Mouse (Mus musculus): ENCODE results near the gene Mesd. TPM values are rescaled to one million over a fixed set of nuclear protein-coding genes. Genes with fewer than 3 reads are reported as not detected.

Mesd gene
- 10 to 100 TPM; 49.7 to 52.7 TPM for polyA plus RNA-seq (2017; shearing (Covaris generic))

- ATAC-seq: peak; percentile 74
These were observed at the start of gene Mesd, which contains the start of gene Tlnrd1 for GRCm38 (mm10) chr7:83884021-83884658. TSS of gene Mesd (plus strand) at chr7:83884466. TSS of gene Tlnrd1 (minus strand) at chr7:83884305.

DNA sequence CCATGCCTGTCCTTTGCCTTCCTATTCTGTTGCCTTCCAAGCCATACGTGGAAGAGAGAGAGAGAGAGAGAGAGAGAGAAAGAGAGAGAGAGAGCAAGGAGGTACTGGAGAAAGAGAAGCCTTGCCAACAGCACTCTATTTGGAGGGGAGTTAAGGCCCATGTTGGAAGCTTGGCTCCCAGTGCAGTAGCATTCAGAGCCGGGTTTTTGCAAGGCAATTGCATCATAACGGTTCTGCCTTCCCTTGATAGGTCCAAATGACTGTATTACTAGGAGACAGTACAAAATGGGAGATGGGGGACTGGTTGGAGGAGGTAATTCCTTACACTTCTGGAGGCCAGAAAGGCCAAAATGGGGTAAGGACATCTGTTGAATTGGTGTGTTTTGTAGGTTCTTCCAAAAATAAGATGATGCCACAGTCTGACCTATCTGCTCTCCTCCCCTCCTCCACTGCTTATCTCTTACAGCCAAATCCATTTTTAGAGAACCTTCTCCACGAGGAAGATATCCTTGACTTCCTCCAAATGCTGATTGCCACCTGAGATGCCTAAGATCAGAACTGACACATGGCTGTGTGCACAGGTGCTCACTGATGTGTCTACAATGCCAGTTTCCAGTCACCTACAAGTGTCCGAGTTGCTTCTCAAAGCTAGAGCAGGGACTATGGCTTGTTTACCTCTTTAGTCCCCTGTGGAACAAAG lies 45.6 kb upstream of the Mesd start:
- ATAC-seq: no peak

DNA sequence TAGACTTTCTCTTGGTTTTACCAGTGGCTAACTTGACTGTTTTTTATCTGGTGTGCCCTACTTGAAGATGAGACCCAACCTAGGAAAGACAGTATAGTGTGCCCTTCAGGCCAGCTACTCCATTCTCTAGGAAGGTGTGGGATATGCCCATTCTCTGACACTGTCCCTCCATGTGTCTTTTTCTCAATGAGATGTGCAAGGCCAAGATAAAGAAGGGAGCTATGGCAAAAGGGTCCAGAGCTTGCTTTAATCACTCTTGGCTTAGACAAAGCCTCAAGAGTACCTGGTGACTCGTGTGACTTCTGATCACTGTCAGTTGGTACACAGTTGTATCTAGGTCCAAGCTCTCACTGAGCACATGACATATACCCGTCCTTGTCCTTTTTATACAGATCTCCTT lies 44.2 kb upstream of the Mesd start:
- no peak for ATAC-seq

- no peak for ATAC-seq
These were observed 41.6 kb upstream of the Mesd start for GRCm38 (mm10) chr7:83842486-83843259.

DNA sequence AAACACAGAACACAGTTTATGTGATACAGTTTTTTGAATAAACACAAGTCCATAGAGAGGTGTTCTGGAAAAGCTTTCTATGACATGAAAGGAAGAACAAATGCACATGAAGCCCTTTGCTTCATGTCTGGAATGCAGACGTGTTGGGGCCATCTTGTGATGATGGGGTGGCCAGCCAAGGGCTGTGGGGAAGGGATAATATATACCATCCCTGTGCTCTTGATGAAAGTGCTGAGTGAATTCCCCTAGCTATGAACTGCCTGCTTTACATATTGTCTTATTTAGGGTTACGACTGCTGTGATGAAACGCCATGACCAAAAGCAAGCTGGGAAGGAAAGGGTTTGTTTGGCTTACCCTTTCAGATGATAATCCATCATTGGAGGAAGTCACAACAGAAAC lies 39.5 kb upstream of the Mesd start:
- ATAC-seq: no peak

DNA sequence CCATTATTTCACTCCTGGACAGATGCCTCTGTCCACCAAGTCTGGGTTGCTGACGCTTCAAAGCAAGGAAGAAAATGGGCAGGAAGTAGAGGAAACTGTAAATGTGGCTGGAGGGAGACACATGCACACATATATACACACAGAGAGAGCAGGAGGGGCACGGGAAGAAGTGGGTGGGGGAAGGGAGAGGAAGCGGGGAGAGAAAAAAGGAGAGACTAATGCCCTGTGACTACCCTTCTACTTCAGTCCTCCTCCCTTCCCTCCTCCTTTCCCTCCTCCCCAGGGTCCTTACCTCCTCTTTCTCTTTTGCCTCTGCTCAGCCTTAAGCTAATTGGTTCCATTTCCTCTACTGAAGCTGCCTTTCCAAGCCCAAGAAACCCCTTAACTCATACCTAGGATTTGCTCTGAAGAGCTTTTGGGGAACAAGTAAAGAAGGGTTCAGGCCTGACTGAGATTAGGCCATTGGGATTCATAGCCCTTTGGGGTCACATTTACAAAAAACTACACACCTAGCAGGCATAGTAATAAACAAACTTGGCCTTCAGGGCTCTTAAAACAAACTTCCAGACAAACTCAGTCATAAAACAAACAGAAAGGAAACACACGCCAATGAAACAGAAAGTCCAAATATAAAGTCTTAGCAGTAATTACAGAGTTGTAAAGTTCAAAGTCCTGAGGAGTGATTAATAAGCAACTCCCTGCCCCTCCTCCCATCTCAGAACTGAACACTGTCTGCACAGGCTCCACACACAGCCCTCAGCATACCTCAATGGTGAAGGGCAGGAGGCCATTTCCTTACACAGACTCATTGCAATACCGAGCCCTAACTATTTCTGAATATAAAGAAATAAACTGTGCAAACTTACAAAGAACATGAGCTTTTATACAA lies 36.8 kb upstream of the Mesd start:
- ATAC-seq: no peak

DNA sequence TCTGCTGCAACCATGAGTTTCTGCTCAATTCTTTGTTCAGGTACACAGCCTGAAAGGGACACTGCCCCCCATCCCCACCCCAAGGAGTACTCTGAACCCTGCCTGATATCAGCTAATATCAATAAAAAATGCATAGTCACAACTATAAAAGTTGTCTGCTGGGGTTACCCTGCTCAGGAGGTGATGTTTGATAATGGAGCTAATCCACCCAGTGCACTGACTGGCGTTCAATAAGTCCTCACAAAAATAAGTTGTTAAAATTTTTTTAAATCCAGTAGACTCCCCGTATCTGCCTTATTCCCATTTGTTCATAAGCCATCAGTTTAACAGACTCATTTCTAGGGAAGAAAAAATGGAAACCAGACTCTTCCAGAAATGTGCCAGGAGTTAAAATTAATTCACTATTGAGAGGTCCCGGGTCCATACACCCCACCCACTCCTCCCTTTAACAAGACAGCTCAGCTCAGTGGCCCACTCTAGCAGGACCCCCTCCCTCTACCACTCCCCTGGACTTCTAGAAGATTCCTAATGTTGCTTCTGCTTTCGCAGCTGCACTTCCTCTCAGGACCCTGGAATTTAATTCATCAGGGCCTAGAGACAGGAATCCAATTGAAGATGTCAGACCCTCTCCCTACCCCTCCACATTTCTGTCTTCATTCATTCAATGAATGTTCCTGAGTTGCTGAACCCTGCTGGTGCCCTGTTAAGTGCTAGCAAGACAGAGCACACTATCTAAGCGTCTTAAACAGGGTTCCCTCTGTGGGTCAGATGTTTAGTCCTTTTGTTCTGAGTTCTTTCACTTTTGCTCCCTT lies 32.5 kb upstream of the Mesd start:
- no peak for ATAC-seq

GRCm38 (mm10) chr7:83852381-83853380 lies 31.6 kb upstream of the Mesd start:
- no peak for ATAC-seq

- ATAC-seq: no peak
These were observed 29.1 kb upstream of the Mesd start for GRCm38 (mm10) chr7:83855203-83855602.

GRCm38 (mm10) chr7:83856353-83857207 lies 27.7 kb upstream of the Mesd start:
- no peak for ATAC-seq

GRCm38 (mm10) chr7:83857208-83857488 lies 27.1 kb upstream of the Mesd start:
- ATAC-seq: no peak

GRCm38 (mm10) chr7:83857921-83858320 lies 26.3 kb upstream of the Mesd start:
- no peak for ATAC-seq

DNA sequence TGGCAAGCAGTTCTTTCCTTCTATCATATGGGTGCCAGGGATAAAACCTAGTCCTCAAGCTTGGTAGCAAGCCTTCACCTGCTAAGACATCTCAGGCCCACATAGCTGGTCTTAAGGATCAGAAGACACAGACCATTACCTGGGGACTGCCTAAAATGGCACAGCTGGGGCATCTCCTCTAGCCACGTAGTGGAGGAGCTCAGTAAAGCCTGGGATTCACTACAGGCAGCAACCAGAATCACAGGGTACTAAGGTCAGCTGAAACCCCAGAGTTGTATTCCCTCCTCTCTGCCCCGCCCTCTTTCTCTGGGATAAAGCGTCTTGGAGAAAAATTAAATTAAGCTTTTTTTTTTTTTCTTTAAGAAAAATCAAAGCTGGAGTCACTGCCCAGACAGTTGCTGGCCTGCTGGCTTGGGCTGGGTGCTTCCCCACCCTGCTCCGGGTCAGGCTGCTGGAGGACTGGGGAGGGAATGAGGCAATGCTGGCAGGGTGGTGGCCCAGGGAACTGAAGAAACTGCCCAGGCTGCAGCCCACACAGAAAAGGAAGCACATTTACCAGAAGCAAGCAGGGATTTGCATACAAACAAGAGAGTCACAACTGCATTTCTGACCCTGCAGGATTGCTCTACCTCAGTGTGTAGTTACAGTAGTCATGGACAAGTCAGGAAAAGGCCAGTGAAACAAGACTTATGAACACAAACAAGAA lies 24.7 kb upstream of the Mesd start:
- no peak for ATAC-seq

DNA sequence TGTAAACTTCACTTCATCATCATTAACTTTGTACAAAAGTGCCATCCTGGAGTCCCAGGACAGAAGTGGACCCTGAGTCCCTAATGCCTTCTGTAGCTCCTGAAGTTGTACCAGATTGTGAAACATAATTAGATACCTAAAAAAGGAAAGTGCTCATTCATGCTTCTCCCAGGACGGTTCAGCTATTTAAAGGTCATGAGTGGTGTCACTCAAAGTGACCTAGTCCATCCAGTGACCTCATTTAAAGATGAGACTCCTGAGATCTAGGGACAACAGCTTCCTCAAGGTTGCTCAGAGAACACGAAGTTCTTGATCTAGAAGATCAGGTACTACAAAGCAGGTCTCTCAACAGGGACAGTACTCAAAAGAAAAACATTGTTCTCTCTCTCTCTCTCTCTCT lies 20.7 kb upstream of the Mesd start:
- ATAC-seq: no peak

DNA sequence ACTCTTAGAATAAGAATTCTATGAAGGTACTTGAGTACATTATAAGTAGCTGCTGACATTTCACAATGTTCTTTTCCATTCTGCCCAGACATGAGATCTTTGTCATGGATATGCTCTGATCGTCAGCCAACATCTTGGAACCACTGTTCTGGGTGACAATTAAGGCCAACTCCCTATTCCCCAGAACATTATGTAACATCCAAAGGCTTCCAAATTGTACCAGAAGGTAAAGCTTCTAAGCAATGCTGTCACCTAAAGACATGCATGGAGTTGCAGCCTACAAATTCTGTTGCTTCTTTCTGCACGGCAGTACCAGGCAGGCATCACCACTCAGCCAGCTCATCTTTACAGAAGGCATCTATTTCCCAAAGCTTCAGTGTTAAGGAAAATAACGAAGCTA lies 16.1 kb upstream of the Mesd start:
- no peak for ATAC-seq

GRCm38 (mm10) chr7:83869839-83870543 lies 14.3 kb upstream of the Mesd start:
- no peak for ATAC-seq

DNA sequence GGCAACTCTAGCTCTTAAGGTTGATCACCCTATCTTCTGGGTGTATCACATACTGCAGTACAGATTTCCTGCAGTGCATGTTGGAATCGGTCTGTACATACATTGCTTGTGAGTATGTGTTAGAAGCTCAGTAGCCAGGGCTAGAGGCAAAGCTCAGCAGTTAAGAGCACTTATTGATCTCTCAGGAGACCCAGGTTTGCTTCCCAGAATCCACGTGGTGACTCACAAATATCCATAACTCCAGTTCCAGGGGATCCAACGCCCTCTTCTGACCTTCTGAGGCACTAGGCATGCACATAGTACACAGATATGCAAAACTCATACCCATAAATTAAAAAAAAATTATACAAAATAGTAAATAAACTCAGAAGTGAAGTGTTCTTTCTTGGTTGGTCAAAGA lies 7.2 kb upstream of the Mesd start:
- no peak for ATAC-seq
